Mouse (Mus musculus) bone marrow, adult 2 months (tissue): ENCODE measurements around the gene Gdf1. TPM values are rescaled to one million over a fixed set of nuclear protein-coding genes. Genes with fewer than 3 reads are reported as not detected.

Experiments
- H3K27ac ChIP-seq: fragments of 200-500 bp; 2 replicates; pipeline ENCODE4 v1.5.1; 2012; ENCODE audit warnings: low read depth, mild to moderate bottlenecking, control low read depth, inconsistent platforms, low read length; ENCODE audit not compliant: control insufficient read depth, poor library complexity, insufficient read depth
- H3K4me1 ChIP-seq: fragments of 200-500 bp; 2 replicates; pipeline ENCODE4 v1.6.1; 2011; ENCODE audit warnings: low read length; ENCODE audit not compliant: control insufficient read depth, insufficient read depth
- H3K4me3 ChIP-seq: fragments of 200-500 bp; replicated peaks from 2 replicates; pipeline ENCODE3; 2011; ENCODE audit warnings: mild to moderate bottlenecking, low read depth, low read length, control low read depth; ENCODE audit not compliant: control insufficient read depth
- CTCF ChIP-seq: fragments of 200-500 bp; IDR thresholded peaks from 2 replicates; pipeline ENCODE4 v1.5.1; 2011; ENCODE audit warnings: low read length, control low read depth; ENCODE audit not compliant: control insufficient read depth, insufficient read depth
- POLR2A ChIP-seq: fragments of 200-500 bp; IDR thresholded peaks from 2 replicates; pipeline ENCODE4 v1.6.1; 2011; ENCODE audit warnings: low read depth, mild to moderate bottlenecking, control low read depth, low read length, borderline replicate concordance; ENCODE audit not compliant: control insufficient read depth
- WGBS: fragments of 180-500 bp; shearing (Covaris S2); methylation state at CpG from one replicate; pipeline ENCODE4 v1.1.7; 2018; 5-methylcytosine and 5-hydroxymethylcytosine counted together
- polyA plus RNA-seq: library from polyadenylated mRNA; stranded (reverse); fragments of >200 nt; gene quantifications from 2 replicates; pipeline ENCODE4 v1.2.4, GENCODE M21; 2011; ENCODE audit warnings: low replicate concordance; ENCODE audit not compliant: missing spikeins, insufficient read depth, insufficient read length

Gene Gdf1
- polyA plus RNA-seq, 1 experiment: not detected

DNA sequence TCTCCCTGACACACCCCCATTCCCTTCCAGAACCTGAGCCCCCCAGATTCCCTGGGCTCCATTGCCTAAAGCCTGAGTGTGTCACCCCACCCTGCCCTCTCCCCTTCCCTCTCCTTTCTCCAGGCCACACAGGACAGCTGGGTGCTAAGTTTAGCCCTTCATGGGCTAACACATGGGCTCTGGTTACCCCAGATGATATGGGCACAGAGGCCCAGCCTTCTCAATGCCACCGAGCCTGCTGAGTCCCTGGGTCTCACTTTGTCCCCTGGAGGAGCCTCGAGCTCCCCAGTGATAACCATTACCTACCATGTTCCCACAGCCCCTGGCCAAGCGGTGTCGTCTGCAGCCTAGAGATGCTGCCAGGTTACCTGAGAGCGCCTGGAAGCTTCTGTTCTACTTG, 11.7 kb upstream of the Gdf1 start:
- Histone ChIP-seq H3K4me3 (no peak overlapping the region), H3K4me1 (no peaks in the 10 kb centered on the region; the same call in 1 of the 2 replicates), H3K27ac (no peak overlapping the region)
- WGBS: 82% methylated on average over 5 of the region's 5 CpGs
- no peak for TF ChIP-seq CTCF

- 84% methylated on average over 3 of the region's 3 CpGs for WGBS
- H3K4me3 ChIP-seq: no peak overlapping the region
- no peak for TF ChIP-seq CTCF
- no peak for TF ChIP-seq POLR2A
- no peak overlapping the region for H3K27ac ChIP-seq
- no peaks in the 10 kb centered on the region; the same call in 1 of the 2 replicates for H3K4me1 ChIP-seq
These were observed 5.9 kb upstream of the Gdf1 start for GRCm38 (mm10) chr8:70323716-70324115.

- no peak for TF ChIP-seq CTCF
- no peak for TF ChIP-seq POLR2A
- no peak overlapping the region for H3K4me3 ChIP-seq
- WGBS: 79% methylated on average over 6 of the region's 6 CpGs
- H3K4me1 ChIP-seq: no peaks in the 10 kb centered on the region; the same call in 1 of the 2 replicates
- peak overlapping the region; percentile 76 for H3K27ac ChIP-seq
These were observed 2.1 kb upstream of the Gdf1 start for GRCm38 (mm10) chr8:70327512-70327911.

DNA sequence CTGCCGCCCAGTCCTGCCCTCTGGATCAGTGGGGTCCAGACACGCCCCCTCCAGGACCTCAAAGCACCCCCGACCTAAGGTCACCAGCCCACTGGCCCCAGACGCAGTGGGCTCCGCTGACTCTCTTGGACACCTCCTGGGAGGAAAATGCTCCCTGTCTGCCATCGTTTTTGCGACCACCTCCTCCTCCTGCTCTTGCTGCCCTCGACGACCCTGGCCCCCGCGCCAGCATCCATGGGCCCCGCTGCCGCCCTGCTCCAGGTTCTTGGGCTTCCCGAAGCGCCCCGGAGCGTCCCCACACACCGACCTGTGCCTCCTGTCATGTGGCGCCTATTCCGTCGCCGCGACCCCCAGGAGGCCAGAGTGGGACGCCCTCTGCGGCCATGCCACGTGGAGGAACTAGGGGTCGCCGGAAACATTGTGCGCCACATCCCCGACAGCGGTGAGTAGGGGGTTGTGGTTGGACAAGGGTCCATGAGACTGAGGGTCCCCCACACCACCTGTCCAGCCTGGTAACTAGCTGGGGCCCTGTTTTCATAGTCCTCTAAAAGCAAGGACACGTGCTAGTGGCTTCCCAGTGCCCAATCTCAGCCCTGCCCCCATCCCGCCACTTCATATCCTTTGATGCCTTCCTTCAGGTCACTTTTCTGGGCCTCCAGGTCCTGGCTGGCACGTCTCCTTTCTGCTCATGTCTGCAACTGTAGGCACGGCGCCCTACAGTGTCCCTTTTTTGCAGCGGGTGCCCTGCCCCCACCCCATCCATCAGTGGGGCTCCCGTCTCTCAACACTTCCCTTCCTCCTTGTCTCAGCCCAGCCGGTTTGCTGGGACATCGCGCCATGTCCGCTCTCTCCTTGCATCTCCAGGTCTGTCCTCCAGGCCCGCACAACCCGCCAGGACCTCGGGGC, 471 bp downstream of the Gdf1 start:
- H3K27ac ChIP-seq: no peak overlapping the region
- 30% methylated on average over 45 of the region's 45 CpGs for WGBS
- H3K4me3 ChIP-seq: no peak overlapping the region
- no peak for TF ChIP-seq CTCF
- TF ChIP-seq POLR2A: no peak
- H3K4me1 ChIP-seq: no peaks in the 10 kb centered on the region; the same call in 1 of the 2 replicates

- TF ChIP-seq POLR2A (no peak), CTCF (no peak)
- 84% methylated on average over 53 of the region's 53 CpGs for WGBS
- no peak overlapping the region for H3K4me3 ChIP-seq
- H3K4me1 ChIP-seq: no peaks in the 10 kb centered on the region; the same call in 1 of the 2 replicates
- no peak overlapping the region for H3K27ac ChIP-seq
These were observed 1.2 kb downstream of the Gdf1 start for GRCm38 (mm10) chr8:70330741-70331364.

DNA sequence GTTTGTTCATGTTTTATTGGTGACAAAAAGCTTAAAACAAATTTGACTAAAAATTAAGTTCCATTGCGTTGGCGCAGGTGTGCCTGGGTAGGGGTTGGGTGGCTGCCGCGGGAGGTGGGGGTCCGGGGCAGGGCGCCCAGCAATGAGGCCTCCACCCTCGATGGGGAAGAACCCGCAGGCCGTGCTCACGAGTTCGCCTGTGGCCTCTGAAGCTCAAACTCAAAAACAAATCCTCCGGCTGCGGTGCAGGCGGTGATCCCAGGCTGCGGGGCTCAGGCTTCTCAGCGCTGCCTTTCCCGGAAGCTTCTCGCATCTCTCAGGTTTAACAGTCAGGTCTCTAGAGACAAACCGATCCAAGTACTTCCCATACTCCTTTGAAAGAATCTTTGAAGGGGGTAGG, 1.9 kb downstream of the Gdf1 start:
- 95% methylated on average over 19 of the region's 19 CpGs for WGBS
- no peaks in the 10 kb centered on the region; the same call in 1 of the 2 replicates for H3K4me1 ChIP-seq
- TF ChIP-seq CTCF: no peak
- TF ChIP-seq POLR2A: no peak
- no peak overlapping the region for H3K4me3 ChIP-seq
- H3K27ac ChIP-seq: no peak overlapping the region

DNA sequence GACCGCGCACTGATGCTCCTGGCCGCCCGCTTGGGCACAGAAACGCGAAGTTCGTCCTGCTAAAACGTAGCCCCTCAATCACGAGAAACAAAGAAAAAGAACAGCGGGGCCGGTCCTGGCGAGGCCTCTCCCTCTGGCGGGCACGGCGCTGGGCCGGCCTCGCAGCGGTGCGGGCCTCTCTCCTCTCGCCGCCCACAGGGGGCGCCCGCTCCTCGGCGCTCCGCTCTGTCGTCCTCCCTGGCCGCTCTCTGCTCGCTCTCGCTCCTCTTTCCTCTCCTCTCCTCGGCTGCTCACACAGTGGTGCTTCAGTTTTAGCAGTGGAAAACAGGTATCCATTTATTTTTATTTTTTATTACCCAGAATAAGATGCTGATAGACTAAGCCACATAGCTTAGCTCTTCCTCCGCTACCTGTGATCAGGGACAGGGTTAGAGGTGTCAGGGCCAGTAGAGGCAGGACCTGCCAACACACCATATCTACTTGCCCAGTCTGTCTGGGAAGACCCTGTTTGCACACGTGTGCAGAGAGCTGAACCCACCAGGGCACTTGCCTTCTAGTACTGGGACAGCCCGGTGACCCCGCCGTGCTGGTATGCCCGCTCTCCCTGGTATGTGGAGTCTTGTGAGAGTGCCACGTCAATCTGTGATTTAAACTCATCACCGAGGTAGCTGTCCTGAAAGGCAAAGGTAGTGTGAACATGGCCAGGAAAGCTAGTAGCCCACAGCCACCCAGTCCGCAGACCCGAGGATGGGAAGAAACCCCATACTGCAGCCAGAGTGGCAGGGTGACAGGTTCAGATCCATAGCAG, 2.7 kb downstream of the Gdf1 start:
- no peak overlapping the region for H3K4me3 ChIP-seq
- WGBS: 83% methylated on average over 41 of the region's 41 CpGs

GRCm38 (mm10) chr8:70332878-70333202, 3.2 kb downstream of the Gdf1 start:
- 87% methylated on average over 6 of the region's 6 CpGs for WGBS
- H3K4me1 ChIP-seq: no peaks in the 10 kb centered on the region; the same call in 1 of the 2 replicates

More for the DNA sequence above, 2.7 kb downstream of the Gdf1 start:
- Histone ChIP-seq H3K27ac (no peak overlapping the region), H3K4me1 (no peaks in the 10 kb centered on the region; the same call in 1 of the 2 replicates)
- TF ChIP-seq CTCF: no peak
- no peak for TF ChIP-seq POLR2A

DNA sequence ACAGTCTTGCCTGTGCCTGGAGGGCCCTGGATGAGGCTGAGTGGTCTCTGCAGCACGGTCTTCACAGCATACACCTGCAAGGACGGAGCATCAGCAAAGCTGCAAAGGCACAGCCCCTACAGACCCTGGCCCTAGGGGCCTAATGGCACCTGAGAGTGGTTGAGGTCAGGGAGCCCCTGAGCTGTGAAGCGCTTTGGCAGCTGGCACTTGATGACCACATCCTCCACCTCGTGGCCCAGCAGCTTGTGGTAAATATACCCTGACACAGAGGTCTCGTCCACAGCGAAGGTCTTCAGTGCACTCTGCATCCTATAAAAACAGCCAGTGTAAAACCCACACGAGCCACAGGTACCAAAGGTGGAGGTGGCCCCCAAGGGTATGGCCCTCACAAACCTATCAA, 9.3 kb downstream of the Gdf1 start:
- Histone ChIP-seq H3K27ac (no peak overlapping the region), H3K4me1 (no peaks in the 10 kb centered on the region), H3K4me3 (no peak overlapping the region)
- WGBS: 85% methylated on average over 7 of the region's 7 CpGs
- no peak for TF ChIP-seq CTCF
- no peak for TF ChIP-seq POLR2A

More at GRCm38 (mm10) chr8:70332878-70333202, 3.2 kb downstream of the Gdf1 start:
- Histone ChIP-seq H3K4me3 (no peak overlapping the region), H3K27ac (no peak overlapping the region)
- no peak for TF ChIP-seq POLR2A
- TF ChIP-seq CTCF: no peak
